Mouse (Mus musculus): ENCODE data around the gene Ispd.

Ispd gene

DNA sequence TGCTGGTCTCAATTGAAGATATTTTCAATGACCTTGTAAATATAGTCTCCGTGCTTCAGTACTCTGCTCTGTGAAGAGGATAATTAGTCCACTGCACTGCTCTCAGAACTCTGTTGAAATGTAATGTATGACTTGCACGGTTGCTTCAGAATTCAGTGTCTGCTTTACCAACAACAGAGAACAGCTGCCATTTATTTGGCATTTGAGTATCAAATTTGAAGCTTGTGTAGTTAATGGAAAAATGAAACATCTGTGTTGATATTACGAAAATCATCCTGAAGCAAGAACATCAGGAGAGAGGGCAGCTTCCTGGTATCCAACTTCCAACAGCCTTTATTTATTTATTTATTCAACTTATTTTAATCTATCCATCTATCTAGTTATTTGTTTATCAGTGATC, 337.8 kb downstream of the Ispd start:
- DNase-seq, result no peak

DNA sequence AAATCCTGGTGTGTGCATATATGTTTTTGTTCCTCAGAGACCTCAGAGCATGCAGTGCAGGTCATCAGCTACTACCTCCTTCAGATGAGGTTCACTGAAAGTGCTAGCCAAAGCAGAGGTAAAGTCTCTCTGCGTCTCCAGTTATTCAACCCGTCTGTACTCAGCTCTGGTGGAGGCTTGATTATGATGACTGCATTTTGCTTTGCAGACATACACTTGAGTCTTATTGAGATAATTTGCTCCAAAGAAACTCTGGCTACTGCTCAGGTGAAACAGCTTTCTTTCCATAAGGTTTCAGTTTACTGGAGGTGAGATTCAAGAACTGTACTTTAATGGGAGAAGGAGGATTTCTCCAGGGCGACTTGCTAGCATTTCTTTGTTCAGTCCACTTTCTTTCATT, 339.5 kb downstream of the Ispd start:
- DNase-seq, result no peak

GRCm38 (mm10) chr12:36721223-36721622, 340.0 kb downstream of the Ispd start:
- peak; percentile 31 for DNase-seq

DNA sequence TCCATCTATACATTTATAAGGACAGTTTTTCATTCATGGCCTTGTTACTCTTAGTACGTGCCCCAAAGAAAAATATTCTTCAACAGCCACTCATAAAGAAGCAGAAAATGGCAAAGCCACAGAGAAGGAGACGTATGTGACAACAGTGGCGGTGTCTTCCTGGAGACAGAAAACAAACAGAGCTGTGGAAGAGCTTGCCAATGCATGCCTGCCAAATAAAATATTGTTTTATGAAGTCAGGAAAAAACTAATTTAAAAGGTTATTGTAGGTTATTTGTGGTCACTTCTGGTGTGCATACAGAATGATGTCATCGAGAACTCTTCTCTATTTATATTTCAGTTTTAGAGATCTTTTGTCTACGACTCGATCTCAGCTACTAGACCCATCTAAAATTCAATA, 341.5 kb downstream of the Ispd start:
- no peak for DNase-seq

GRCm38 (mm10) chr12:36723302-36723701, 342.1 kb downstream of the Ispd start:
- no peak for DNase-seq

DNA sequence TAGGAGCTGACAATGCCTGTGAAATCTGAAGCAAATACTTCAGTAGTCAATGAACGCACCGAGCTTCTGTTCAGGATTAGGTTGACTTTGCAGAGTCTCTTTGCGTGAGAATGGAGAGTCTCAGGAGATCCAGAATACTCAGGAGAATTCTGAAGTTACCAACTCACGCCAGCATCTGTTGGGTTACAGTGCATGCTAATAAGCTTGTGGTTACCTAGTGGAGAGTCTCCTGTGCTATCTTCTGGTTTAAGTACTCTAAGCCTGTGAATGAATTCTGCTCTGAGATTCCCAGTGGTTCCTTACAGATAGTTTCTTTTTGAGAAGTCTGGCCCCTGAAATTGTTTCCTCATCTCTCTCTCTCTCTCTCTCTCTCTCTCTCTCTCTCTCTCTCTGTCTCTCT, 343.0 kb downstream of the Ispd start:
- DNase-seq, result no peak

DNA sequence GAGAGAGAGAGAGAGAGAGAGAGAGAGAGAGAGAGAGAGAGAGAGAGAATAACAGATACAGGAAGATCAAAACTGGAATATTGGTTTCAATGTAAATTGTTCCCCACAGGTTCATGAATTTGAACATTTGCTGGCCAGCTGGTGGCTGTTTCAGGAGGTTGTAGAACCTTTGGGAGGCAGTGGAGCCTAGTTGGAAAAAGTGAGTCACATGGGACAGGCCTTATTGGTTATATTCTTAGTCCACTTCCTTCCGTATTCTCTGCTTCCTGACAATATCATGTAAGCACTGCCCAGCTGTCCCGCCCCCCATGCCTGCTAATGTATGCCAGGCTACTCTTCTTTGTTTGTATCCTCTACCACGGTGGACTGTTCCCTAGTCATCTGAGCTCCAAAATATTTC, 344.0 kb downstream of the Ispd start:
- DNase-seq, result no peak

DNA sequence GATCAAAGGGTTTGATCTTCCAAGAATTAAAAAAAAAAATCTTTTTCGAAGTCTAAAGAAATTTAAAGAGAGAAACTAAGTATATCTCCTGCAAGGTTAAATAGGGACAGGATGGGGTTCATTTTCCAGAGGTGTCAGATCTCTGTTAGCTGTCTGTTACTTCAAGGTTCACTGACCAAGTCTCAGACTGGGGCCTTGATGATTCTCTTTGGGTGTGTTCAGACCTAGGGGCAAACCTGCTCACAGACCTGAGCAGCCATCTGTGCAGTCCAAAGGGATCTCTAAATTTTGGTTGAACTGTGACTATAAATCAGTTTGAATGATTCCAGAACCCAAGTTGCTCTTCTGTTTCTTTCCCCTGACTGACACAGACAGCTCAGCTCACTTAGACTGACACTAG, 344.8 kb downstream of the Ispd start:
- no peak for DNase-seq

GRCm38 (mm10) chr12:36733673-36734371, 352.6 kb downstream of the Ispd start:
- no peak for DNase-seq

Data from kidney, adult 18-20 months (tissue).